Mouse (Mus musculus) C2C12 (cell line): Measurements from ENCODE around the gene Aaas.

Experiments
- CTCF ChIP-seq: IDR thresholded peaks from one replicate; pipeline ENCODE4 v1.5.1; 2011; ENCODE audit not compliant: control insufficient read depth, insufficient read depth, insufficient read length
- MAX ChIP-seq: IDR thresholded peaks from one replicate; pipeline ENCODE4 v1.6.1; 2011; ENCODE audit warnings: mild to moderate bottlenecking, control low read depth
- MYOD1 ChIP-seq: IDR thresholded peaks from one replicate; pipeline ENCODE4 v1.6.1; 2011; ENCODE audit warnings: low read depth; ENCODE audit not compliant: control insufficient read depth, insufficient read length
- USF1 ChIP-seq: IDR thresholded peaks from one replicate; pipeline ENCODE4 v1.6.1; 2011; ENCODE audit warnings: low read depth, mild to moderate bottlenecking, control low read depth, moderate library complexity

GRCm38 (mm10) chr15:102383671-102384070 lies 33.1 kb upstream of the Aaas start:
- TF ChIP-seq CTCF (no peak), MAX (no peak), USF1 (no peak), MYOD1 (no peak)
